Mouse (Mus musculus): Measurements from ENCODE around the gene Lgmn. TPM values are rescaled to one million over a fixed set of nuclear protein-coding genes. Genes with fewer than 3 reads are reported as not detected.

Lgmn gene
- total and polyA plus RNA-seq, 3 experiments: 2.2 to 8.0 TPM; not detected in 1

- no peak overlapping the region for H3K9ac ChIP-seq (ENCODE audit: control insufficient read depth, low read depth, low read length, poor library complexity, severe bottlenecking)
- no peaks in the 10 kb centered on the region for H3K27me3 ChIP-seq (ENCODE audit: control insufficient read depth in 1 of 2, insufficient read depth in 2 of 2, low read length in 2 of 2)
- peaks cover 0 to 27% of the 10 kb centered on the region in 2 experiments; a peak in 2 of 4 replicates for H3K36me3 ChIP-seq (ENCODE audit: control insufficient read depth in 1 of 2, insufficient read depth in 2 of 2, low read length in 2 of 2)
- no peak overlapping the region for H3K27ac ChIP-seq (ENCODE audit: control insufficient read depth, low read depth, low read length)
- no peaks in the 10 kb centered on the region for H3K9me3 ChIP-seq (replicated peaks; ENCODE audit: insufficient read depth, low read length)
- no peak overlapping the region for H3K4me3 ChIP-seq (ENCODE audit: control insufficient read depth in 1 of 2, insufficient read depth in 1 of 2, low read depth in 2 of 2, low read length in 2 of 2)
- peaks cover 8 to 35% of the 10 kb centered on the region in 2 experiments for H3K4me1 ChIP-seq (ENCODE audit: control insufficient read depth in 1 of 2, insufficient read depth in 2 of 2, low read length in 2 of 2)
- H3K79me2 ChIP-seq (ENCODE audit: control insufficient read depth, insufficient read depth, low read length, poor library complexity): no peaks in the 10 kb centered on the region
- no peak for DNase-seq (ENCODE audit: low read depth, low spot score)
- no peak for TF ChIP-seq MAX (IDR thresholded peaks at IDR 0.05; ENCODE audit: low read length)
- no peak for TF ChIP-seq CTCF (IDR thresholded peaks at IDR 0.05 in 2 of 3, conservative IDR thresholded peaks at IDR 0.05 in 1 of 3; ENCODE audit: control insufficient read depth in 1 of 3, insufficient read depth in 1 of 3, low read depth in 2 of 3, low read length in 3 of 3, poor library complexity in 1 of 3, severe bottlenecking in 1 of 3)
- TF ChIP-seq BHLHE40 (IDR thresholded peaks at IDR 0.05; ENCODE audit: borderline replicate concordance, low read depth, low read length): no peak
- TF ChIP-seq RCOR1 (IDR thresholded peaks at IDR 0.05; ENCODE audit: low read depth, low read length): peak; percentile 90
Measured at GRCm38 (mm10) chr12:102442639-102443038, 3.0 kb upstream of the Lgmn start.

GRCm38 (mm10) chr12:102441141-102441540 is 1.5 kb upstream of the Lgmn start:
- H3K4me1 ChIP-seq (ENCODE audit: control insufficient read depth in 1 of 2, insufficient read depth in 2 of 2, low read length in 2 of 2): peaks cover 8 to 35% of the 10 kb centered on the region in 2 experiments

GRCm38 (mm10) chr12:102440551-102440950 is 938 bp upstream of the Lgmn start:
- peaks cover 0 to 24% of the 10 kb centered on the region in 2 experiments; a peak in 2 of 4 replicates for H3K36me3 ChIP-seq (ENCODE audit: control insufficient read depth in 1 of 2, insufficient read depth in 2 of 2, low read length in 2 of 2)
- H3K27ac ChIP-seq (ENCODE audit: control insufficient read depth, low read depth, low read length): 0 out of 2 replicates have a peak overlapping the region, but pooled peaks have one; percentile 3
- H3K4me3 ChIP-seq (ENCODE audit: control insufficient read depth in 1 of 2, insufficient read depth in 1 of 2, low read depth in 2 of 2, low read length in 2 of 2): no peak overlapping the region
- no peaks in the 10 kb centered on the region for H3K27me3 ChIP-seq (ENCODE audit: control insufficient read depth in 1 of 2, insufficient read depth in 2 of 2, low read length in 2 of 2)
- no peaks in the 10 kb centered on the region for H3K9me3 ChIP-seq (replicated peaks; ENCODE audit: insufficient read depth, low read length)
- H3K9ac ChIP-seq (ENCODE audit: control insufficient read depth, low read depth, low read length, poor library complexity, severe bottlenecking): no peak overlapping the region
- peak; percentile 42 for DNase-seq (ENCODE audit: low read depth, low spot score)
- no peaks in the 10 kb centered on the region for H3K79me2 ChIP-seq (ENCODE audit: control insufficient read depth, insufficient read depth, low read length, poor library complexity)
- H3K4me1 ChIP-seq (ENCODE audit: control insufficient read depth in 1 of 2, insufficient read depth in 2 of 2, low read length in 2 of 2): peaks cover 8 to 35% of the 10 kb centered on the region in 2 experiments
- TF ChIP-seq GATA1 (IDR thresholded peaks at IDR 0.05; ENCODE audit: low read depth, low read length) (peak; percentile 81), SIN3A (IDR thresholded peaks at IDR 0.05; ENCODE audit: low read length) (peak; percentile 27; the same call in 1 of the 2 replicates), MYC (IDR thresholded peaks at IDR 0.05; ENCODE audit: low read depth, low read length) (no peak), NELFE (IDR thresholded peaks at IDR 0.05; ENCODE audit: low read depth, low read length) (no peak), POLR2A (IDR thresholded peaks at IDR 0.05; ENCODE audit: control insufficient read depth in 1 of 2, insufficient read depth in 1 of 2, low read depth in 1 of 2, low read length in 2 of 2, poor library complexity in 1 of 2) (no peak), MEF2A (IDR thresholded peaks at IDR 0.05; ENCODE audit: extremely low read depth, insufficient replicate concordance, low read depth, low read length, poor library complexity, severe bottlenecking) (no peak), TBP (IDR thresholded peaks at IDR 0.05; ENCODE audit: low read depth, low read length) (no peak), CTCF (IDR thresholded peaks at IDR 0.05 in 2 of 3, conservative IDR thresholded peaks at IDR 0.05 in 1 of 3; ENCODE audit: control insufficient read depth in 1 of 3, insufficient read depth in 1 of 3, low read depth in 2 of 3, low read length in 3 of 3, poor library complexity in 1 of 3, severe bottlenecking in 1 of 3) (no peak), NRF1 (IDR thresholded peaks at IDR 0.05; ENCODE audit: insufficient read depth, low read depth, low read length, poor library complexity, severe bottlenecking) (no peak), HCFC1 (IDR thresholded peaks at IDR 0.05; ENCODE audit: low read depth, low read length) (no peak), EP300 (IDR thresholded peaks at IDR 0.05; ENCODE audit: low read depth in 1 of 2, low read length in 2 of 2) (peak; percentile 65 to 81), MXI1 (IDR thresholded peaks at IDR 0.05; ENCODE audit: low read depth, low read length) (no peak), MAFK (IDR thresholded peaks at IDR 0.05; ENCODE audit: borderline replicate concordance, low read depth, low read length) (0 out of 2 replicates have a peak, but pooled peaks have one; percentile 21), MYB (IDR thresholded peaks at IDR 0.05; ENCODE audit: low read depth, low read length) (no peak), RAD21 (IDR thresholded peaks at IDR 0.05; ENCODE audit: low read depth, low read length) (no peak), TAL1 (IDR thresholded peaks at IDR 0.05; ENCODE audit: low read length) (peak; percentile 25; the same call in 1 of the 2 replicates)

More at GRCm38 (mm10) chr12:102441141-102441540, 1.5 kb upstream of the Lgmn start:
- H3K4me3 ChIP-seq (ENCODE audit: control insufficient read depth in 1 of 2, insufficient read depth in 1 of 2, low read depth in 2 of 2, low read length in 2 of 2): no peak overlapping the region
- H3K27ac ChIP-seq (ENCODE audit: control insufficient read depth, low read depth, low read length): no peak overlapping the region
- peaks cover 0 to 27% of the 10 kb centered on the region in 2 experiments; a peak in 2 of 4 replicates for H3K36me3 ChIP-seq (ENCODE audit: control insufficient read depth in 1 of 2, insufficient read depth in 2 of 2, low read length in 2 of 2)
- TF ChIP-seq POLR2AphosphoS2 (IDR thresholded peaks at IDR 0.05; ENCODE audit: low read length) (no peak), MAX (IDR thresholded peaks at IDR 0.05; ENCODE audit: low read length) (no peak), HCFC1 (IDR thresholded peaks at IDR 0.05; ENCODE audit: low read depth, low read length) (no peak), ELF1 (IDR thresholded peaks at IDR 0.05; ENCODE audit: low read depth, low read length) (no peak), ZC3H11A (IDR thresholded peaks at IDR 0.05; ENCODE audit: low read depth, low read length) (no peak), RCOR1 (IDR thresholded peaks at IDR 0.05; ENCODE audit: low read depth, low read length) (no peak), NELFE (IDR thresholded peaks at IDR 0.05; ENCODE audit: low read depth, low read length) (no peak), ZNF384 (IDR thresholded peaks at IDR 0.05; ENCODE audit: low read depth, low read length) (no peak), SIN3A (IDR thresholded peaks at IDR 0.05; ENCODE audit: low read length) (no peak), EP300 (IDR thresholded peaks at IDR 0.05; ENCODE audit: low read depth in 1 of 2, low read length in 2 of 2) (no peak), JUND (IDR thresholded peaks at IDR 0.05; ENCODE audit: low read depth, low read length) (no peak), KAT2A (conservative IDR thresholded peaks at IDR 0.05; ENCODE audit: low read depth, low read length) (no peak), CHD2 (IDR thresholded peaks at IDR 0.05; ENCODE audit: low read length) (no peak), GABPA (IDR thresholded peaks at IDR 0.05; ENCODE audit: low read depth, low read length) (no peak), USF2 (IDR thresholded peaks at IDR 0.05; ENCODE audit: borderline replicate concordance in 1 of 2, insufficient read depth in 1 of 2, low read depth in 1 of 2, low read length in 2 of 2) (no peak), CTCF (IDR thresholded peaks at IDR 0.05 in 2 of 3, conservative IDR thresholded peaks at IDR 0.05 in 1 of 3; ENCODE audit: control insufficient read depth in 1 of 3, insufficient read depth in 1 of 3, low read depth in 2 of 3, low read length in 3 of 3, poor library complexity in 1 of 3, severe bottlenecking in 1 of 3) (no peak), MXI1 (IDR thresholded peaks at IDR 0.05; ENCODE audit: low read depth, low read length) (no peak), MAFK (IDR thresholded peaks at IDR 0.05; ENCODE audit: borderline replicate concordance, low read depth, low read length) (no peak)
- no peak overlapping the region for H3K9ac ChIP-seq (ENCODE audit: control insufficient read depth, low read depth, low read length, poor library complexity, severe bottlenecking)
- H3K9me3 ChIP-seq (replicated peaks; ENCODE audit: insufficient read depth, low read length): no peaks in the 10 kb centered on the region
- no peaks in the 10 kb centered on the region for H3K27me3 ChIP-seq (ENCODE audit: control insufficient read depth in 1 of 2, insufficient read depth in 2 of 2, low read length in 2 of 2)
- H3K79me2 ChIP-seq (ENCODE audit: control insufficient read depth, insufficient read depth, low read length, poor library complexity): no peaks in the 10 kb centered on the region
- DNase-seq (ENCODE audit: low read depth, low spot score): no peak

Measured in MEL (cell line).